Mouse (Mus musculus): ENCODE measurements around the gene Pcdh15. TPM values are rescaled to one million over a fixed set of nuclear protein-coding genes. Genes with fewer than 3 reads are reported as not detected.

The Pcdh15 gene
- polyA plus RNA-seq (2014; fragmentation: Illumina TruSeq; extraction: RNeasy Lipid Tissue Mini Kit (QIAGEN cat#74804); ENCODE audit: low replicate concordance), result 0.41 TPM

DNA sequence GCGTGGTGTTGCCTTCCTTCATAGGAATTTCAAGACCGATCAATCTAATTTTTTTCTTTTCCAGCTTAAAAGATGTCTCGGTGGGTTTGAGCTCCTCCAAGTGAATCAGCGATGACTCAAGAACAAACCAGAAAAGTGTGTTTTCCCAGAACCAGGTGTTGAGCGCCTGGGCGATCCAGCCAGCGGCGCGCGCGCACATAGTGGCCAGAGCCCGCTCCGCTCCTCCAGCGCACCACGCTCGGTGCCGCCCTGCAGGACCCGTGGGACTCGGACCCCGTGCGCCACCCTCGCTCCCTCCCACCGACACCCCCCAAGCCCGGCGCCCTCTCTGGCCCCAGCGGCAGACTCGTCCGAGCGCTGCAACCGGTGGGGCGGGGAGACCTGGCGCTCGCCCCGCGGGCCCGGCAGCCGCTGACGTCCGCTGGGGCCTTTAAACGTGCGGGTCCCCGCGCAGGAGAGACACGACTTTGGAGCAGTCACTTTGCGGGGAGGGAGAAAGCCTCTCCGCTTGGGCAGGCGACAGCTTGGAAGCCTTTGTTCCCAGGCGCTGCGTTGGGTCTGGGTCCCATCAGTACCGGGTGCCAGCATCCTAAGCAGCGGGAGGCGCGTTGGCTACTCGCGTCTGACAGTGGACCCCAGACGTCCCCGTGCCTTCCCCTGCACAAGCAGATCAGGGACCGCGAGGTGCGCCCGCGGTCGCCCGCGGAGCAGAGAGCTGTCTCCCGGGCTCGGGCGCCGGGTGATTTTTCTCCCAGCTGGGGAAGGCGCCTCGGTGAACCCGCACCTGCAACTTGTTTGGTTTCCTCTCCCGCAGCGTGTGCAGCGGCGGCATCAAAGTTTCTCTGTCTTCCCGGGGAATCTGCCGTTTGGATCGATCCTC is at the start of gene Pcdh15:
TSS of gene Pcdh15 (plus strand) at position 377 of the 880 bp plus-strand sequence.

Measured in small intestine, adult 10 weeks (tissue).